Mouse (Mus musculus) G1E (cell line): ENCODE results near the gene Gm42517.

ENCODE experiments used
- CTCF ChIP-seq: IDR thresholded peaks from 2 replicates; pipeline ENCODE4 v1.5.1; 2012; ENCODE audit warnings: low read depth, low read length, inconsistent platforms, mixed read lengths
- GATA1 ChIP-seq: IDR thresholded peaks from 2 replicates; pipeline ENCODE4 v1.6.1; 2012; ENCODE audit warnings: borderline replicate concordance, low read length, inconsistent platforms, mixed read lengths
- GATA2 ChIP-seq: IDR thresholded peaks from 2 replicates; pipeline ENCODE4 v1.6.1; 2012; ENCODE audit warnings: low read depth, low read length, inconsistent platforms, borderline replicate concordance
- TAL1 ChIP-seq: conservative IDR thresholded peaks from 2 replicates; pipeline ENCODE4 v1.6.1; 2012; ENCODE audit warnings: low read depth, low read length, inconsistent platforms, mixed read lengths

DNA sequence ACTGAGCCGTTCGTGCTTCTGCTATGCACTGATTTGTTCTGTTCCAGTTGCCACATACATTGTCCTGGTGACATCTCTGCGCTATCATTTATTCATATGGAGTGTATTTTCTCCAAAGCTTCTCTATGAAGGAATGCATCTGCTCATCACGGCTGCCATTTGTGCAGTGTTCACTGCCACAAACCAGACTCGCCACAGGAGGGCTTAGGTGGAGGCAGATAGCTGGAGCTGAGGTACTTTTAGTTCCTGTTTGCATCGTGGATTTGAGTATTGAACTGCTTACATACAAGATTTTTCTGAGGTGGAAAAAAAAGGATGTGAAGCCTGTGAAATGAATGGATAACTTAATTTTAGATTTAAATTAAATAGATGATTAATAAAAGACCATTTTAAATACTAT, 19.9 kb downstream of the Gm42517 start:
- TF ChIP-seq GATA2, result no peak
- no peak for TF ChIP-seq TAL1
- TF ChIP-seq CTCF, result no peak
- no peak for TF ChIP-seq GATA1
